Mouse (Mus musculus) heart, postnatal 0 days (tissue): Measurements from ENCODE around the gene Tlk1.
"Not testable (repeated sequence)": the region's sequence is repeated elsewhere in the genome, so short reads cannot be mapped to it uniquely, and the experiment has no call there.

ENCODE experiments used
- CTCF ChIP-seq: IDR thresholded peaks from 2 replicates; pipeline ENCODE4 v1.5.1; 2016; ENCODE audit warnings: antibody characterized with exemption, control low read depth, low read depth
- EP300 ChIP-seq: IDR thresholded peaks from 2 replicates; pipeline ENCODE4 v1.6.1; 2016; ENCODE audit warnings: antibody characterized with exemption, low read depth

DNA sequence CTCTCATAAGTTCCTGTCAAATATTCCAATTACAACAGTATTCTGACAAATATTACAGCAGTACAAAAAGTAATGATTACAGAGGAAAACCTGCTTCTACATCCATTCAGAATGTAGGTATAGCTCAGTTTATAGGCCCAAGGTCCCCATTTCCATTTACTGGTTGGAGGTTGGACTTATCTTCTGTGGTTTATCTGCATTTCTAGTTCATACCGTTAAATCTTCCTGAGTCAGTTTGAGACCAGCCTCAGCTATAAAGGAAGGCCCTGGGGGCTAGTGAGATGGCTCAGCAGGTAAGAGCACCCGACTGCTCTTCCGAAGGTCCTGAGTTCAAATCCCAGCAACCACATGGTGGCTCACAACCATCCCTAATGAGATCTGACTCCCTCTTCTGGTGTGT lies 17.9 kb downstream of the Tlk1 start:
- not testable (repeated sequence) for TF ChIP-seq CTCF, EP300
